Mouse (Mus musculus) C2C12 (cell line): ENCODE results near the gene Rybp. TPM values are rescaled to one million over a fixed set of nuclear protein-coding genes. Genes with fewer than 3 reads are reported as not detected.
A peak's percentile ranks its signal among the peaks of the same experiment; 100 is the strongest.

Experiments
- H3K27me3 ChIP-seq: one replicate; pipeline ENCODE4 v1.6.1; 2011; ENCODE audit not compliant: control insufficient read depth, insufficient read depth, insufficient read length
- H3K36me3 ChIP-seq: one replicate; pipeline ENCODE4 v1.6.1; 2011; ENCODE audit not compliant: control insufficient read depth, insufficient read depth
- H3K4me3 ChIP-seq: one replicate; pipeline ENCODE4 v1.5.1; 2011; ENCODE audit warnings: mild to moderate bottlenecking, control low read depth; ENCODE audit not compliant: poor library complexity, insufficient read depth, severe bottlenecking
- H3K79me2 ChIP-seq: one replicate; pipeline ENCODE4 v1.6.1; 2011; ENCODE audit not compliant: control insufficient read depth, insufficient read depth
- H3K79me3 ChIP-seq: one replicate; pipeline ENCODE4 v1.6.1; 2011; ENCODE audit warnings: low read depth, control low read depth
- H3ac ChIP-seq: one replicate; pipeline ENCODE3; 2011; ENCODE audit warnings: low read depth; ENCODE audit not compliant: control insufficient read depth, insufficient read length
- CEBPB ChIP-seq: IDR thresholded peaks from one replicate; pipeline ENCODE4 v1.6.1; 2011; ENCODE audit warnings: low read depth, mild to moderate bottlenecking, control low read depth, moderate library complexity
- CTCF ChIP-seq: IDR thresholded peaks from one replicate; pipeline ENCODE4 v1.5.1; 2011; ENCODE audit not compliant: control insufficient read depth, insufficient read depth, insufficient read length
- FOSL1 ChIP-seq: IDR thresholded peaks from one replicate; pipeline ENCODE4 v1.8.0; 2011; ENCODE audit warnings: mild to moderate bottlenecking, low read length; ENCODE audit not compliant: poor library complexity, insufficient read depth, severe bottlenecking
- MAX ChIP-seq: IDR thresholded peaks from one replicate; pipeline ENCODE4 v1.6.1; 2011; ENCODE audit warnings: mild to moderate bottlenecking, control low read depth
- MYOD1 ChIP-seq: IDR thresholded peaks from one replicate; pipeline ENCODE4 v1.6.1; 2011; ENCODE audit warnings: low read depth; ENCODE audit not compliant: control insufficient read depth, insufficient read length
- MYOG ChIP-seq: IDR thresholded peaks from one replicate; pipeline ENCODE4 v1.6.1; 2011; ENCODE audit not compliant: control insufficient read depth, insufficient read length; ENCODE audit errors: extremely low read depth
- USF1 ChIP-seq: IDR thresholded peaks from one replicate; pipeline ENCODE4 v1.6.1; 2011; ENCODE audit warnings: low read depth, mild to moderate bottlenecking, control low read depth, moderate library complexity
- polyA plus RNA-seq: library from polyadenylated mRNA; unstranded; fragments of >200 nt; fragmentation: generic; extraction: Trizol; gene quantifications from one replicate; pipeline ENCODE4 v1.2.1, GENCODE M21; 2012; ENCODE audit warnings: missing spikeins

Rybp gene
- polyA plus RNA-seq, 1 experiment, result 7.4 TPM

DNA sequence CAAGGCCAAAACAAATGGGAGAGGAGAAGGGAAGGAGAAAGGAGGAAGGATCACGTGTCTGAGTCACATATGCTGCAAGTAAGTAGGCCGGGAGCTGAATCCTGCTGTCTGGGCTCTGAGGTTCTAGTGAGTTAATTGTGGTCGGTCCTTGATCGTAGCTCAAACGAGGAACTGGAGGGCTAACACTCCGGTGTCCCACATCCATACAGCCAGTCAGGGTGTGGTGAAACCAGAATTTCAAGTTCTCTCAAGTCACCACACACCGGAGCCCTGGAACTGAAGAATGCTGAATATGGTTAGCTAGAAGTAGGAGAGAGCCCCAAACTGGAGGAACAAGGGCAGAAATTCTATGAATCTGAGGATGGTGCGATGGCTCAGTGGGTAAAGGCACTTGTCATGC, 10.3 kb upstream of the Rybp start:
- Histone ChIP-seq H3ac (no peak overlapping the region), H3K4me3 (no peak overlapping the region), H3K36me3 (no peaks in the 10 kb centered on the region), H3K27me3 (no peaks in the 10 kb centered on the region), H3K79me2 (no peaks in the 10 kb centered on the region), H3K79me3 (no peaks in the 10 kb centered on the region)
- TF ChIP-seq MYOG, result no peak
- TF ChIP-seq CEBPB, result no peak
- no peak for TF ChIP-seq USF1
- TF ChIP-seq CTCF, result no peak
- no peak for TF ChIP-seq MAX
- no peak for TF ChIP-seq MYOD1
- no peak for TF ChIP-seq FOSL1

DNA sequence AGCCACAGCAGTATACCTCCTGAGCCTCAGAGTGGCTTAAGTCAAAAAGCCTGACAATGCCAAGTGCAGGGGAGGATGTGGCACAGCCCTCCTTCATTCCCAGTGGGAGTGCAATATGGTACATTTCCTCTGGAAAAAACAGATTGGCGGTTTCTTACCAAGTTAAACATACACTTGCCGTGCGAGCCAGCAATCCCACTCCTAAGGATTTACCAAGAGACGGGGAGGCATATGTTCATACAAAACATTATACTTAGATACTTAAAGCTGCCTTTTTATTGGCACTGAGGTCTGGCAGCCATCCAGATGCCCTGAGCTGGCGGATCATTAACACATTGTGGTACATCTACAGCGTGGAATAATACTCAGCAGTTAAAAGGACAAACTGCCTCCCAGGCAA, 5.1 kb upstream of the Rybp start:
- Histone ChIP-seq H3K79me2 (no peaks in the 10 kb centered on the region), H3K36me3 (no peaks in the 10 kb centered on the region), H3K27me3 (no peaks in the 10 kb centered on the region), H3K4me3 (no peak overlapping the region), H3ac (no peak overlapping the region), H3K79me3 (no peaks in the 10 kb centered on the region)
- TF ChIP-seq MYOD1 (no peak), USF1 (no peak), FOSL1 (no peak), CEBPB (no peak), MYOG (no peak), MAX (no peak), CTCF (no peak)

DNA sequence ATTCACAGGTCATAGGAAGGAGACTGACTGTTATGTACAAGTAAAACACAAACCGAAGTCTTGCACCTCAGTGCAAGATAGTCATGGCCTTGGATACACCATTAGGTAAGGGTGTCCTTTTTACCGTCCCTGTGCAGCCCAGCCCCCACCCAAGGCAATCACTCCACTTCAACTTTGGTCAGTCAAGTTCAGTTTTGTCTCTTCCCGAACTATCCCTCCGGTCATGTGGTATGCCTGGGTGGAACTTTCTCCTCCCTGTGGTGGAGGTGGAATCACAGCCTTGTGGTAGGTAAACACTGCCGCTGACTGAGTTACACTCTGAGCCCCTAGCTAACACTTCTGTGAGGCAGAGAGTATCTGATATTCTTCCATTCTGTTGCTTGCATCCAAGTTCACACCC, 1.8 kb upstream of the Rybp start:
- H3K79me2 ChIP-seq, result peaks cover 26% of the 10 kb centered on the region

DNA sequence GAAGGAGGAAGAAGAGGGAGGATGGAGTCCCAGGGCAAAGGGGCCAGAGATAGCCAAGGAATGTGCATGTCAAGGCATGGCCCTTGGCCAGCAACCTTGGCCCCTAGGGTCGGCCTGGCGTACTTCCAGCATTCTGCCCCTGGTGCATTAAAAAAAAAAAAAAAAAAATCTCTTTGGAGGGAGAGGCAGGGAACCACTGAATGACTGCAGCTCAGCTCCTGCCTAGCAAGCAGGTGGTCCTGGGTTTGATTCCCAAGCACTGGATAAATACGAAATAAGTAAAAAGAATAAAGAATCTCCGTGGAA, 1.4 kb upstream of the Rybp start:
- Histone ChIP-seq H3K79me3 (peaks cover 28% of the 10 kb centered on the region), H3K36me3 (peaks cover 4% of the 10 kb centered on the region), H3K4me3 (no peak overlapping the region), H3K27me3 (no peaks in the 10 kb centered on the region), H3K79me2 (peaks cover 30% of the 10 kb centered on the region), H3ac (no peak overlapping the region)
- TF ChIP-seq MAX, result no peak
- TF ChIP-seq FOSL1, result no peak
- no peak for TF ChIP-seq CEBPB
- no peak for TF ChIP-seq CTCF
- no peak for TF ChIP-seq MYOD1
- no peak for TF ChIP-seq USF1
- no peak for TF ChIP-seq MYOG

More for the DNA sequence above, 1.8 kb upstream of the Rybp start:
- Histone ChIP-seq H3K79me3 (peaks cover 24% of the 10 kb centered on the region), H3K4me3 (no peak overlapping the region), H3ac (no peak overlapping the region), H3K36me3 (peaks cover 4% of the 10 kb centered on the region), H3K27me3 (no peaks in the 10 kb centered on the region)
- TF ChIP-seq MAX, result no peak
- TF ChIP-seq CEBPB, result no peak
- TF ChIP-seq FOSL1, result no peak
- no peak for TF ChIP-seq CTCF
- no peak for TF ChIP-seq MYOG
- TF ChIP-seq USF1, result no peak
- no peak for TF ChIP-seq MYOD1

DNA sequence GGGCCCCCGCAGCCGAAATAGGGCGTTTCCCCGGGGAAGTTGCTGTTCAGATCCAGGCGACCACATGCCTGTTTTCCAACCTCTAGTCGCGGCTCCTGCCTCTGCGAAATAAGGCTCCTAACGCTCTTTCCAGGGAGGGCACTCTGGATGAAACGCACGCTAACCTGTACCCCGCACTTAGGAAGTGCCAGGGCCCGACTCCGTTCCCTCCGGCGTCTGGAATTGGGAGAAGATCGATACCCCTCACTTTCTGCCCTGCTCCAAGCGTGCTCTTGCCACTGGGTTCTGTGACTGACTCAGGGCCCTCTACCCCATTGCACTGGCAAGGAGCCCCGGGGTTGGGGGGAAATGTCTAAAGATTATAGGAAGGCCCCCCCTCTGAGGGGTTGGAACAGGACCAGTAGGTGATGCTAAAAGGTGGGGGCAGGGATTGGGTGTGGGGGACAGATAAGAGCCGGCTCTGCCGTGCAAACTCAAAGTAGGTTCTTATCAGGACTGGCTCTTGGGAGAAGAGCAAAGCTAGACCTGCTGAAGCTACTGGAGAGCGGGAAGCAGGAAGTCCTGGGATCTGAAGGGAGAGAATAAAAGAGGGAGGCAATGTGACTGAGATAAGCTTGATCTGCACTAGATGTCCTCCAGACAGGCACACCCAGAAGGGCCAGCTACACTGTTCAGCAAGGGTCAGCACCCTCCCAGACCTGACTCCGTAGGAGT, 888 bp upstream of the Rybp start:
- TF ChIP-seq MAX (no peak), CEBPB (no peak), USF1 (no peak), CTCF (no peak), MYOG (no peak), FOSL1 (no peak), MYOD1 (no peak)
- Histone ChIP-seq H3ac (peak overlapping the region; percentile 84), H3K79me3 (peaks cover 33% of the 10 kb centered on the region), H3K36me3 (peaks cover 4% of the 10 kb centered on the region), H3K4me3 (peak overlapping the region; percentile 38), H3K79me2 (peaks cover 35% of the 10 kb centered on the region), H3K27me3 (no peaks in the 10 kb centered on the region)
